Mouse (Mus musculus): ENCODE results near the gene Plekhm1. TPM values are rescaled to one million over a fixed set of nuclear protein-coding genes. Genes with fewer than 3 reads are reported as not detected.

Plekhm1 gene
- total RNA-seq, 2 experiments from 2014 or later: 17.0 to 19.8 TPM

GRCm38 (mm10) chr11:103387870-103388526 lies 24.5 kb downstream of the Plekhm1 start:
- no peak for TF ChIP-seq CTCF (IDR thresholded peaks at IDR 0.05)
- intact Hi-C loops (cut with DNase I): no loop called here

GRCm38 (mm10) chr11:103386827-103387226 lies 25.7 kb downstream of the Plekhm1 start:
- Histone ChIP-seq H3K4me3 (no peak overlapping the region), H3K27ac (no peak overlapping the region)
- no peak for DNase-seq (ENCODE audit: extremely low spot score in 1 of 2, low spot score in 2 of 2)
- intact Hi-C loops (cut with DNase I): no loop called here
- no peak for TF ChIP-seq CTCF (IDR thresholded peaks at IDR 0.05)

More at GRCm38 (mm10) chr11:103387870-103388526, 24.5 kb downstream of the Plekhm1 start:
- H3K27ac ChIP-seq: no peak overlapping the region
- no peak for DNase-seq (ENCODE audit: extremely low spot score in 1 of 2, low spot score in 2 of 2)
- H3K4me3 ChIP-seq: no peak overlapping the region

- Histone ChIP-seq H3K27ac (peak overlapping the region; percentile 55), H3K4me3 (no peak overlapping the region)
- DNase-seq (ENCODE audit: extremely low spot score in 1 of 2, low spot score in 2 of 2): no peak
- intact Hi-C loops (cut with DNase I): no loop called here
- no peak for TF ChIP-seq CTCF (IDR thresholded peaks at IDR 0.05)
Measured at GRCm38 (mm10) chr11:103381956-103382613, 30.4 kb downstream of the Plekhm1 start.

GRCm38 (mm10) chr11:103381505-103381904 lies 31.0 kb downstream of the Plekhm1 start:
- intact Hi-C loops (cut with DNase I): no loop called here
- no peak for TF ChIP-seq CTCF (IDR thresholded peaks at IDR 0.05)
- H3K4me3 ChIP-seq: no peak overlapping the region
- H3K27ac ChIP-seq: peak overlapping the region; percentile 3; the same call in 1 of the 2 replicates
- no peak for DNase-seq (ENCODE audit: extremely low spot score in 1 of 2, low spot score in 2 of 2)

- DNase-seq (ENCODE audit: extremely low spot score in 1 of 2, low spot score in 2 of 2): no peak
- no peak for TF ChIP-seq CTCF (IDR thresholded peaks at IDR 0.05)
- no peak overlapping the region for H3K27ac ChIP-seq
- intact Hi-C loops (cut with DNase I): no loop called here
- H3K4me3 ChIP-seq: no peak overlapping the region
Measured at GRCm38 (mm10) chr11:103380460-103380859, 32.0 kb downstream of the Plekhm1 start.

GRCm38 (mm10) chr11:103378341-103378740 lies 34.1 kb downstream of the Plekhm1 start:
- intact Hi-C loops (cut with DNase I): no loop called here
- Histone ChIP-seq H3K27ac (no peak overlapping the region), H3K4me3 (no peak overlapping the region)
- no peak for TF ChIP-seq CTCF (IDR thresholded peaks at IDR 0.05)
- no peak for DNase-seq (ENCODE audit: extremely low spot score in 1 of 2, low spot score in 2 of 2)

GRCm38 (mm10) chr11:103375772-103376171 lies 36.7 kb downstream of the Plekhm1 start:
- Histone ChIP-seq H3K27ac (no peak overlapping the region), H3K4me3 (no peak overlapping the region)
- no peak for TF ChIP-seq CTCF (IDR thresholded peaks at IDR 0.05)
- DNase-seq (ENCODE audit: extremely low spot score in 1 of 2, low spot score in 2 of 2): no peak
- intact Hi-C loops (cut with DNase I): no loop called here

GRCm38 (mm10) chr11:103375258-103375657 lies 37.2 kb downstream of the Plekhm1 start:
- Histone ChIP-seq H3K27ac (no peak overlapping the region), H3K4me3 (no peak overlapping the region)
- no peak for DNase-seq (ENCODE audit: extremely low spot score in 1 of 2, low spot score in 2 of 2)
- intact Hi-C loops (cut with DNase I): no loop called here
- TF ChIP-seq CTCF (IDR thresholded peaks at IDR 0.05): no peak

- Histone ChIP-seq H3K4me3 (no peak overlapping the region), H3K27ac (no peak overlapping the region)
- no peak for TF ChIP-seq CTCF (IDR thresholded peaks at IDR 0.05)
- no peak for DNase-seq (ENCODE audit: extremely low spot score in 1 of 2, low spot score in 2 of 2)
- intact Hi-C loops (cut with DNase I): no loop called here
Measured at GRCm38 (mm10) chr11:103373922-103374321, 38.6 kb downstream of the Plekhm1 start.

GRCm38 (mm10) chr11:103372561-103372960 lies 39.9 kb downstream of the Plekhm1 start:
- intact Hi-C loops (cut with DNase I): no loop called here
- no peak overlapping the region for H3K4me3 ChIP-seq
- DNase-seq (ENCODE audit: extremely low spot score in 1 of 2, low spot score in 2 of 2): no peak
- no peak overlapping the region for H3K27ac ChIP-seq
- no peak for TF ChIP-seq CTCF (IDR thresholded peaks at IDR 0.05)

GRCm38 (mm10) chr11:103372068-103372467 lies 40.4 kb downstream of the Plekhm1 start:
- Histone ChIP-seq H3K4me3 (no peak overlapping the region), H3K27ac (no peak overlapping the region)
- intact Hi-C loops (cut with DNase I): no loop called here
- no peak for DNase-seq (ENCODE audit: extremely low spot score in 1 of 2, low spot score in 2 of 2)
- TF ChIP-seq CTCF (IDR thresholded peaks at IDR 0.05): no peak

GRCm38 (mm10) chr11:103371222-103371539 lies 41.3 kb downstream of the Plekhm1 start:
- DNase-seq (ENCODE audit: extremely low spot score in 1 of 2, low spot score in 2 of 2): no peak
- Histone ChIP-seq H3K27ac (no peak overlapping the region), H3K4me3 (no peak overlapping the region)
- TF ChIP-seq CTCF (IDR thresholded peaks at IDR 0.05): no peak
- intact Hi-C loops (cut with DNase I): no loop called here

All from left cerebral cortex, adult 2 months (tissue).